Comparison of ENCODE assay signal across 11 mouse cellular contexts in genomic region chr11:76671871-76672475, GRCm38 (mm10). TPM values are rescaled to one million over a fixed set of nuclear protein-coding genes. Genes with fewer than 3 reads are reported as not detected.
DNase-seq lines count a peak whose midpoint lies in the region; ATAC-seq and TF ChIP-seq lines count a peak whose summit lies in the region.
"Had no signal": no experiment of that assay in that cellular context is flagged by ENCODE, and none has a peak within 500 bp of the region (broad histone marks: within the 10 kb centered on the region; RNA-seq: fewer than 3 reads in every experiment).

Gene Bhlha9, plus strand, starts transcription at chr11:76672470.

- intact Hi-C loops in heart, postnatal 25 days (cut with DNase I) = no loop called here

- 59% methylated on average over 15 of the region's 15 CpGs for WGBS in heart, postnatal 0 days
- WGBS in forebrain, embryonic 13.5 days = 54% methylated on average over 15 of the region's 15 CpGs
- WGBS in midbrain, embryonic 10.5 days = 61% methylated on average over 15 of the region's 15 CpGs

- H3K9ac ChIP-seq in heart, postnatal 0 days (replicated peaks; ENCODE audit: low read depth, low read length) = no peak within 1 kb of the TSS
- peak within 1 kb of the TSS; percentile 58 for H3K9ac ChIP-seq in forebrain, embryonic 13.5 days

- peak within 1 kb of the TSS; percentile 20 for H3K4me3 ChIP-seq in heart, postnatal 0 days (ENCODE audit: low read depth, low read length)
- H3K4me3 ChIP-seq in forebrain, embryonic 13.5 days = peak within 1 kb of the TSS; percentile 37
- H3K4me3 ChIP-seq in midbrain, embryonic 10.5 days = peak within 1 kb of the TSS; percentile 52

- H3K4me1 ChIP-seq in heart, postnatal 0 days (ENCODE audit: control insufficient read depth, insufficient read depth) = no peaks in the 10 kb centered on the region
- peaks cover 6% of the 10 kb centered on the region; the same call in 1 of the 2 replicates for H3K4me1 ChIP-seq in forebrain, embryonic 13.5 days
- peaks cover 18% of the 10 kb centered on the region for H3K4me1 ChIP-seq in midbrain, embryonic 10.5 days

- no peak for ATAC-seq in heart, postnatal 0 days (ENCODE audit: insufficient read depth, low read depth)
- ATAC-seq in cerebellum, adult (ENCODE audit: insufficient number of reproducible peaks, low FRiP score, low TSS enrichment) = peak; percentile 74; the same call in 1 of the 2 replicates
- ATAC-seq in forebrain, embryonic 13.5 days = no peak
- no peak for ATAC-seq in erythroid progenitor cell, adult 5-6 weeks (replicated peaks; ENCODE audit: low FRiP score, poor library complexity, severe bottlenecking)

- H3K9me3 ChIP-seq in heart, postnatal 0 days (replicated peaks; ENCODE audit: control insufficient read depth, low read length) = no peaks in the 10 kb centered on the region
- no peaks in the 10 kb centered on the region for H3K9me3 ChIP-seq in forebrain, embryonic 13.5 days (replicated peaks)
- no peaks in the 10 kb centered on the region for H3K9me3 ChIP-seq in midbrain, embryonic 10.5 days (replicated peaks)

- peaks cover 84% of the 10 kb centered on the region for H3K27me3 ChIP-seq in heart, postnatal 0 days (ENCODE audit: control insufficient read depth, insufficient read depth, low read length)
- peaks cover 88% of the 10 kb centered on the region for H3K27me3 ChIP-seq in forebrain, embryonic 13.5 days
- peaks cover 84% of the 10 kb centered on the region for H3K27me3 ChIP-seq in midbrain, embryonic 10.5 days (ENCODE audit: low read depth, poor library complexity, severe bottlenecking)

- no peaks in the 10 kb centered on the region for H3K36me3 ChIP-seq in heart, postnatal 0 days (replicated peaks; ENCODE audit: control insufficient read depth, insufficient read depth, low read length)
- no peaks in the 10 kb centered on the region for H3K36me3 ChIP-seq in forebrain, embryonic 13.5 days (ENCODE audit: poor library complexity, severe bottlenecking)
- no peaks in the 10 kb centered on the region for H3K36me3 ChIP-seq in midbrain, embryonic 10.5 days

- H3K4me2 ChIP-seq in heart, postnatal 0 days (ENCODE audit: low read depth, low read length) = peak within 1 kb of the TSS; percentile 24
- peak within 1 kb of the TSS; percentile 63 for H3K4me2 ChIP-seq in forebrain, embryonic 13.5 days

- no peak within 1 kb of the TSS for H3K27ac ChIP-seq in heart, postnatal 0 days (ENCODE audit: low read depth)
- no peak within 1 kb of the TSS for H3K27ac ChIP-seq in forebrain, embryonic 13.5 days
- H3K27ac ChIP-seq in midbrain, embryonic 10.5 days (replicated peaks) = no peak within 1 kb of the TSS

- no peak for TF ChIP-seq CTCF in heart, postnatal 0 days (IDR thresholded peaks at IDR 0.05; ENCODE audit: low read depth)

- TF ChIP-seq EP300 in heart, postnatal 0 days (IDR thresholded peaks at IDR 0.05; ENCODE audit: low read depth) = no peak

- no peak for DNase-seq in heart, postnatal 0 days (ENCODE audit: low spot score)
- no peak for DNase-seq in heart, postnatal 25 days (ENCODE audit: low spot score)
- no peak for DNase-seq in midbrain, embryonic 10.5 days (ENCODE audit: low spot score)
- DNase-seq in Muller cell, postnatal 12 days (ENCODE audit: inconsistent ontology term) = no peak
- no peak for DNase-seq in thymus, postnatal 36 days
- DNase-seq: thymus, postnatal 14 days had no signal

RNA-seq across cellular contexts. Expression of gene Bhlha9, which starts in this region (rescaled TPM):
- not detected in 2 replicates for total RNA-seq in heart, postnatal 0 days (2014; rRNA removed; ENCODE audit: low replicate concordance)
- polyA plus RNA-seq in heart, postnatal 0 days (2015; fragmentation: Nextera tagmentation; extraction: Ambion mirVana) = not detected in 2 replicates
- total RNA-seq in heart, postnatal 25 days (2021) = not detected
- polyA plus RNA-seq in forebrain, embryonic 13.5 days (2015; fragmentation: Nextera tagmentation; extraction: Ambion mirVana) = 0.14 and 0.19 TPM in 2 replicates
- 0.12 TPM in 1 of 2 replicates, not detected in the other for polyA plus RNA-seq in midbrain, embryonic 10.5 days (2016; fragmentation: Nextera tagmentation; extraction: Ambion mirVana)
- not detected in 2 replicates for total RNA-seq in erythroid progenitor cell, adult 5-6 weeks (2015; ENCODE audit: low replicate concordance)
- not detected in 2 replicates for total RNA-seq in erythroid progenitor cell, adult 5-6 weeks (2017; ENCODE audit: low replicate concordance)
- total RNA-seq: common myeloid progenitor, adult 5-6 weeks had no signal
- polyA plus RNA-seq: liver, embryonic 16.5 days had no signal
